Mouse (Mus musculus) small intestine, adult 2 months (tissue): Measurements from ENCODE around the gene Slc7a1.

Source experiments
- CTCF ChIP-seq: fragments of 200-500 bp; IDR thresholded peaks from 2 replicates; pipeline ENCODE4 v1.5.1; 2012; ENCODE audit warnings: low read depth, mild to moderate bottlenecking, control low read depth, inconsistent platforms, low read length, moderate library complexity, mixed read lengths; ENCODE audit not compliant: insufficient replicate concordance, insufficient read length; ENCODE audit errors: extremely low read depth
- POLR2A ChIP-seq: fragments of 200-500 bp; IDR thresholded peaks from 2 replicates; pipeline ENCODE4 v1.6.1; 2012; ENCODE audit warnings: low read depth, mild to moderate bottlenecking, control low read depth, inconsistent platforms, low read length, moderate library complexity

- TF ChIP-seq CTCF: no peak
- TF ChIP-seq POLR2A: no peak
These were observed 25.4 kb upstream of the Slc7a1 start for GRCm38 (mm10) chr5:148425136-148425535.
